19 mouse cellular contexts compared by ENCODE assay signal in the genomic region with DNA sequence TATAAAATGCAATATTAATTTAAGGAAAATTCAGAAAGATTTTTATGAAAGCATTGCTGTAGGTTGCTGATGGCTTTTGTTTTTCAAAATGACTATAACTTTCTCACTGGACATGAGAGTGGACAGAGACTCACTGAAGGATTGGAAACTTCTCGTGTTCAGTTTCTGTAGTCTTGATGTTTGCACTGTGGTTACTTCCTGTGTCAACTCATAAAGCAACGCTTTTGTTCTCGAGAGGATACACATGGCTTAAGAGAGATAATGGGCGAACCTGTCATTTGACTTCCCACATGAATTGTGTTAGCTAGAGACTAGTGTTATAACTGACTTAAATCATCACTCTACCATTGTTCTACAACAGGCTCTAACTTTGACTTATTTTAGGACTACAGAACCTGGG. TPM values are rescaled to one million over a fixed set of nuclear protein-coding genes. Genes with fewer than 3 reads are reported as not detected.
"Had no signal": no experiment of that assay in that cellular context is flagged by ENCODE, and none has a peak within 500 bp of the region (broad histone marks: within the 10 kb centered on the region; RNA-seq: fewer than 3 reads in every experiment).

No protein-coding gene starts in this region.

- H3K27ac ChIP-seq: limb, embryonic 13.5 days; liver, embryonic 15.5 days; macrophage; midbrain, embryonic 13.5 days; neural tube, embryonic 12.5 days had no signal

- H3K9ac ChIP-seq: limb, embryonic 13.5 days; liver, embryonic 15.5 days; lung, embryonic 14.5 days; midbrain, embryonic 13.5 days; neural tube, embryonic 12.5 days had no signal

- H3K4me2 ChIP-seq: limb, embryonic 13.5 days; liver, embryonic 15.5 days; lung, embryonic 14.5 days; midbrain, embryonic 13.5 days; neural tube, embryonic 12.5 days had no signal

- H3K36me3 ChIP-seq: limb, embryonic 13.5 days; liver, embryonic 15.5 days; midbrain, embryonic 13.5 days; neural tube, embryonic 12.5 days had no signal

- H3K4me1 ChIP-seq: limb, embryonic 13.5 days; liver, embryonic 15.5 days; midbrain, embryonic 13.5 days; neural tube, embryonic 12.5 days had no signal

- ATAC-seq: midbrain, embryonic 13.5 days had no signal

- DNase-seq: kidney, adult 11 months; kidney, adult 9 months; kidney, postnatal 14 days; left cerebral cortex, postnatal 4 days; lung, embryonic 14.5 days; lung, postnatal 14 days; thymus, postnatal 36 days had no signal

- H3K4me3 ChIP-seq: limb, embryonic 13.5 days; liver, embryonic 15.5 days; midbrain, embryonic 13.5 days; neural tube, embryonic 12.5 days had no signal

- H3K9me3 ChIP-seq: limb, embryonic 13.5 days; liver, embryonic 15.5 days; midbrain, embryonic 13.5 days; neural tube, embryonic 12.5 days had no signal

- H3K27me3 ChIP-seq: limb, embryonic 13.5 days; liver, embryonic 15.5 days; midbrain, embryonic 13.5 days; neural tube, embryonic 12.5 days had no signal

RNA-seq across cellular contexts. Expression of gene Serpinb11, which starts 16.0 kb away (rescaled TPM):
- total RNA-seq: layer of hippocampus, adult 8-10 months; layer of hippocampus, postnatal 14 days; left cerebral cortex, adult 18-20 months; left cerebral cortex, postnatal 10 days; left cerebral cortex, postnatal 4 days; liver, adult 2 months had no signal
- polyA plus RNA-seq: large intestine, adult 2 months; limb, embryonic 13.5 days; liver, adult 2 months; liver, embryonic 15.5 days; lung, embryonic 14.5 days; macrophage; midbrain, embryonic 13.5 days; neural tube, embryonic 12.5 days; spleen, adult 2 months had no signal

RNA-seq across cellular contexts. Expression of gene Serpinb7, which starts 22.5 kb away (rescaled TPM):
- total RNA-seq: layer of hippocampus, postnatal 14 days; left cerebral cortex, adult 18-20 months; left cerebral cortex, postnatal 4 days had no signal
- polyA plus RNA-seq: large intestine, adult 2 months; liver, adult 2 months; lung, embryonic 14.5 days; macrophage; midbrain, embryonic 13.5 days; neural tube, embryonic 12.5 days had no signal
